Mouse (Mus musculus) lung, embryonic 16.5 days (tissue): ENCODE measurements around the gene Fmn2. TPM values are rescaled to one million over a fixed set of nuclear protein-coding genes. Genes with fewer than 3 reads are reported as not detected.

Source experiments
- ATAC-seq: fragments of 200-750 bp; cut with Nextera tagmentation; 2 replicates; pipeline ENCODE4 v1.8.0; 2017; ENCODE audit warnings: low read depth, mild to moderate bottlenecking, moderate library complexity
- H3K27ac ChIP-seq: fragments of 300-500 bp; sonication (generic); 2 replicates; pipeline ENCODE4 v1.5.1; 2014; ENCODE audit warnings: mild to moderate bottlenecking, control low read depth, low read length
- H3K27me3 ChIP-seq: fragments of 300-500 bp; sonication (generic); 2 replicates; pipeline ENCODE4 v1.6.1; 2014; ENCODE audit warnings: low read depth, low read length, mixed read lengths; ENCODE audit not compliant: control insufficient read depth, insufficient read depth
- H3K36me3 ChIP-seq: fragments of 300-500 bp; sonication (generic); 2 replicates; pipeline ENCODE4 v1.6.1; 2014; ENCODE audit warnings: low read length; ENCODE audit not compliant: control insufficient read depth, insufficient read depth
- H3K4me1 ChIP-seq: fragments of 300-500 bp; sonication (generic); replicated peaks from 2 replicates; pipeline ENCODE4 v1.6.1; 2014; ENCODE audit warnings: low read length, mixed read lengths; ENCODE audit not compliant: control insufficient read depth, insufficient read depth
- H3K4me2 ChIP-seq: fragments of 300-500 bp; sonication (generic); 2 replicates; pipeline ENCODE4 v1.6.1; 2014; ENCODE audit warnings: low read depth, low read length, control low read depth
- H3K4me3 ChIP-seq: fragments of 300-500 bp; sonication (generic); 2 replicates; pipeline ENCODE4 v1.5.1; 2014; ENCODE audit warnings: mild to moderate bottlenecking, low read length, control low read depth
- H3K9ac ChIP-seq: fragments of 300-500 bp; sonication (generic); 2 replicates; pipeline ENCODE4 v1.6.1; 2014; ENCODE audit warnings: low read length, control low read depth
- H3K9me3 ChIP-seq: fragments of 300-500 bp; sonication (generic); 2 replicates; pipeline ENCODE4 v1.6.1; 2016; ENCODE audit warnings: low read length; ENCODE audit not compliant: control insufficient read depth
- WGBS: fragments of 180-500 bp; shearing (Covaris S2); extraction: QIAGEN DNeasy Blood & Tissue Kit; methylation state at CpG from one replicate; pipeline ENCODE4 v1.1.7; 2014; 5-methylcytosine and 5-hydroxymethylcytosine counted together
- polyA plus RNA-seq: library from polyadenylated mRNA; unstranded; fragments of >200 nt; fragmentation: Nextera tagmentation; extraction: Ambion mirVana; gene quantifications from 2 replicates; pipeline ENCODE4 v1.2.1, GENCODE M21; 2015

Fmn2 gene
- polyA plus RNA-seq, 1 experiment from 2014 or later, result 0.19 TPM

GRCm38 (mm10) chr1:174860407-174861118 is 358.9 kb downstream of the Fmn2 start:
- WGBS, result 52% methylated on average over 10 of the region's 10 CpGs
- H3K9ac ChIP-seq, result no peak overlapping the region
- no peak overlapping the region for H3K27ac ChIP-seq
- H3K4me1 ChIP-seq, result no peaks in the 10 kb centered on the region
- no peak overlapping the region for H3K4me3 ChIP-seq
- H3K27me3 ChIP-seq, result no peaks in the 10 kb centered on the region
- peak; percentile 73 for ATAC-seq
- no peaks in the 10 kb centered on the region for H3K9me3 ChIP-seq
- H3K4me2 ChIP-seq, result no peak overlapping the region
- no peaks in the 10 kb centered on the region for H3K36me3 ChIP-seq

Other genes starting within 250 kb of the Fmn2 start
- gene Olfr419, start 249.8 kb upstream of the Fmn2 start, polyA plus RNA-seq, result not detected in 2 replicates
- not detected in 2 replicates for gene Mptx1, start 171.3 kb upstream of the Fmn2 start, polyA plus RNA-seq
- not detected in 2 replicates for gene Olfr417, start 136.7 kb upstream of the Fmn2 start, polyA plus RNA-seq
- gene Olfr248, start 110.8 kb upstream of the Fmn2 start, polyA plus RNA-seq, result not detected in 2 replicates
- not detected in 2 replicates for gene Olfr414, start 77.8 kb upstream of the Fmn2 start, polyA plus RNA-seq
- not detected in 2 replicates for gene Olfr220, start 59.7 kb upstream of the Fmn2 start, polyA plus RNA-seq